Mouse (Mus musculus) neural tube, embryonic 14.5 days (tissue): Measurements from ENCODE around the gene Lhpp. TPM values are rescaled to one million over a fixed set of nuclear protein-coding genes. Genes with fewer than 3 reads are reported as not detected.

Experiments
- ATAC-seq: fragments of 200-750 bp; cut with Nextera tagmentation; 2 replicates; pipeline ENCODE4 v1.8.0; 2017; ENCODE audit warnings: low read depth, mild to moderate bottlenecking, moderate TSS enrichment, moderate library complexity
- H3K27ac ChIP-seq: fragments of 300-500 bp; sonication (generic); 2 replicates; pipeline ENCODE4 v1.5.1; 2014; ENCODE audit warnings: low read depth, mild to moderate bottlenecking, control low read depth, low read length, moderate library complexity, mixed read lengths
- H3K27me3 ChIP-seq: fragments of 300-500 bp; sonication (generic); 2 replicates; pipeline ENCODE4 v1.6.1; 2014; ENCODE audit warnings: low read length; ENCODE audit not compliant: control insufficient read depth, insufficient read depth
- H3K36me3 ChIP-seq: fragments of 300-500 bp; sonication (generic); 2 replicates; pipeline ENCODE4 v1.6.1; 2014; ENCODE audit warnings: low read length, mixed read lengths; ENCODE audit not compliant: control insufficient read depth, insufficient read depth
- H3K4me1 ChIP-seq: fragments of 300-500 bp; sonication (generic); 2 replicates; pipeline ENCODE4 v1.6.1; 2014; ENCODE audit warnings: low read length; ENCODE audit not compliant: control insufficient read depth, insufficient read depth
- H3K4me2 ChIP-seq: fragments of 300-500 bp; sonication (generic); 2 replicates; pipeline ENCODE4 v1.6.1; 2014; ENCODE audit warnings: mild to moderate bottlenecking, low read depth, low read length, control low read depth
- H3K4me3 ChIP-seq: fragments of 300-500 bp; sonication (generic); 2 replicates; pipeline ENCODE4 v1.5.1; 2014; ENCODE audit warnings: low read depth, low read length, control low read depth, mixed read lengths
- H3K9ac ChIP-seq: fragments of 300-500 bp; sonication (generic); replicated peaks from 2 replicates; pipeline ENCODE4 v1.6.1; 2014; ENCODE audit warnings: low read depth, mild to moderate bottlenecking, control low read depth, low read length, mixed read lengths
- H3K9me3 ChIP-seq: fragments of 300-500 bp; sonication (generic); 2 replicates; pipeline ENCODE4 v1.6.1; 2016; ENCODE audit warnings: low read length; ENCODE audit not compliant: control insufficient read depth
- WGBS: fragments of 180-500 bp; shearing (Covaris S2); extraction: QIAGEN DNeasy Blood & Tissue Kit; methylation state at CpG from one replicate; pipeline ENCODE4 v1.1.7; 2014; 5-methylcytosine and 5-hydroxymethylcytosine counted together
- polyA plus RNA-seq: library from polyadenylated mRNA; unstranded; fragments of >200 nt; fragmentation: Nextera tagmentation; extraction: Ambion mirVana; gene quantifications from 2 replicates; pipeline ENCODE4 v1.2.1, GENCODE M21; 2014

The Lhpp gene
- polyA plus RNA-seq, 1 experiment from 2014 or later, result 55.0 TPM

- H3K27me3 ChIP-seq, result no peaks in the 10 kb centered on the region
- no peak overlapping the region for H3K9ac ChIP-seq
- no peak overlapping the region for H3K4me3 ChIP-seq
- peaks cover 11% of the 10 kb centered on the region for H3K4me1 ChIP-seq
- H3K27ac ChIP-seq, result no peak overlapping the region
- no peaks in the 10 kb centered on the region for H3K36me3 ChIP-seq
- no peak overlapping the region for H3K4me2 ChIP-seq
- H3K9me3 ChIP-seq, result no peaks in the 10 kb centered on the region
- no peak for ATAC-seq
- 70% methylated on average over 17 of the region's 17 CpGs for WGBS
Measured at GRCm38 (mm10) chr7:132736099-132736862, 125.8 kb downstream of the Lhpp start.

- Histone ChIP-seq H3K4me2 (no peak overlapping the region), H3K36me3 (no peaks in the 10 kb centered on the region), H3K9ac (no peak overlapping the region), H3K9me3 (no peaks in the 10 kb centered on the region), H3K4me3 (no peak overlapping the region), H3K27me3 (no peaks in the 10 kb centered on the region), H3K4me1 (peaks cover 3% of the 10 kb centered on the region; the same call in 1 of the 2 replicates), H3K27ac (no peak overlapping the region)
- WGBS, result over 99% methylated on average over 6 of the region's 6 CpGs
- no peak for ATAC-seq
Measured at GRCm38 (mm10) chr7:132738844-132739243, 128.4 kb downstream of the Lhpp start.

GRCm38 (mm10) chr7:132739829-132740228 is 129.4 kb downstream of the Lhpp start:
- 90% methylated on average over 6 of the region's 6 CpGs for WGBS
- no peak overlapping the region for H3K27ac ChIP-seq
- H3K4me2 ChIP-seq, result no peak overlapping the region
- H3K27me3 ChIP-seq, result no peaks in the 10 kb centered on the region
- H3K4me3 ChIP-seq, result no peak overlapping the region
- no peak overlapping the region for H3K9ac ChIP-seq
- ATAC-seq, result no peak
- H3K36me3 ChIP-seq, result no peaks in the 10 kb centered on the region
- H3K4me1 ChIP-seq, result no peaks in the 10 kb centered on the region
- no peaks in the 10 kb centered on the region for H3K9me3 ChIP-seq

GRCm38 (mm10) chr7:132742912-132743311 is 132.5 kb downstream of the Lhpp start:
- no peak for ATAC-seq
- Histone ChIP-seq H3K4me3 (no peak overlapping the region), H3K27me3 (no peaks in the 10 kb centered on the region), H3K9me3 (no peaks in the 10 kb centered on the region), H3K27ac (no peak overlapping the region), H3K4me1 (no peaks in the 10 kb centered on the region), H3K4me2 (no peak overlapping the region), H3K36me3 (no peaks in the 10 kb centered on the region; the same call in 1 of the 2 replicates), H3K9ac (no peak overlapping the region)
- 90% methylated on average over 5 of the region's 5 CpGs for WGBS

GRCm38 (mm10) chr7:132747096-132747495 is 136.7 kb downstream of the Lhpp start:
- Histone ChIP-seq H3K4me3 (no peak overlapping the region), H3K27me3 (no peaks in the 10 kb centered on the region), H3K9me3 (no peaks in the 10 kb centered on the region), H3K27ac (no peak overlapping the region), H3K36me3 (no peaks in the 10 kb centered on the region; the same call in 1 of the 2 replicates), H3K9ac (no peak overlapping the region), H3K4me1 (no peaks in the 10 kb centered on the region), H3K4me2 (no peak overlapping the region)
- WGBS, result 86% methylated on average over 6 of the region's 6 CpGs
- ATAC-seq, result no peak

- Histone ChIP-seq H3K4me1 (no peaks in the 10 kb centered on the region), H3K27ac (no peak overlapping the region), H3K9ac (no peak overlapping the region), H3K4me3 (no peak overlapping the region), H3K9me3 (no peaks in the 10 kb centered on the region), H3K4me2 (no peak overlapping the region), H3K27me3 (no peaks in the 10 kb centered on the region), H3K36me3 (no peaks in the 10 kb centered on the region; the same call in 1 of the 2 replicates)
- no peak for ATAC-seq
- WGBS, result 90% methylated on average over 3 of the region's 3 CpGs
Measured at GRCm38 (mm10) chr7:132748076-132748769, 137.8 kb downstream of the Lhpp start.

- no peak overlapping the region for H3K27ac ChIP-seq
- no peaks in the 10 kb centered on the region; the same call in 1 of the 2 replicates for H3K36me3 ChIP-seq
- H3K4me1 ChIP-seq, result peaks cover 11% of the 10 kb centered on the region; the same call in 1 of the 2 replicates
- 93% methylated on average over 11 of the region's 11 CpGs for WGBS
- no peaks in the 10 kb centered on the region for H3K27me3 ChIP-seq
- H3K9ac ChIP-seq, result no peak overlapping the region
- no peak overlapping the region for H3K4me2 ChIP-seq
- ATAC-seq, result no peak
- no peak overlapping the region for H3K4me3 ChIP-seq
- H3K9me3 ChIP-seq, result no peaks in the 10 kb centered on the region
Measured at GRCm38 (mm10) chr7:132749504-132749903, 139.1 kb downstream of the Lhpp start.

GRCm38 (mm10) chr7:132751716-132752115 is 141.3 kb downstream of the Lhpp start:
- no peak overlapping the region for H3K27ac ChIP-seq
- no peak overlapping the region for H3K9ac ChIP-seq
- peaks cover 11% of the 10 kb centered on the region; the same call in 1 of the 2 replicates for H3K4me1 ChIP-seq
- no peak for ATAC-seq
- WGBS, result 80% methylated on average over 2 of the region's 2 CpGs
- no peaks in the 10 kb centered on the region for H3K27me3 ChIP-seq
- H3K9me3 ChIP-seq, result no peaks in the 10 kb centered on the region
- no peak overlapping the region for H3K4me2 ChIP-seq
- no peak overlapping the region for H3K4me3 ChIP-seq
- no peaks in the 10 kb centered on the region for H3K36me3 ChIP-seq
